Mouse (Mus musculus): ENCODE measurements around the gene Cdh22.

Cdh22 gene

DNA sequence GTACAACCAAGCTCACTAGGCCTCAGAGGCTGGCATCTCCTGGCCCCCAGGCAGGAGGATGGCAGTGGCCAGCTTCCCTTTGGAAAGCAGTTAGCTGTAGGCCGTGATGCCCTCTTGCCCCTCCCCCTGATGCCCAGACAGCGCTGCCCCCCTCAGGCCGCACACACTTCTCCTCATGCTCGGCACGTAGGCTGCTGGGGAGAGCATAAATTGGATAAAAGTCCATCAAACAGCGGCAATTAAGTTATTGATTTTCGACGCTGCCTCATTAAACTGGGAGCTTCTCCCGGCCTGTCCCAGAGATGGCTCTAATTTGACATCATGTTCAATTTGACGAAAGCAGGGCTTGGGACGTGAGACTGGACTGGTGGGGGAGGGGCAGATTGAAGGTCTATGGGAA lies 76.8 kb downstream of the Cdh22 start:
- no peak for DNase-seq (ENCODE audit: low read depth, low spot score)

DNA sequence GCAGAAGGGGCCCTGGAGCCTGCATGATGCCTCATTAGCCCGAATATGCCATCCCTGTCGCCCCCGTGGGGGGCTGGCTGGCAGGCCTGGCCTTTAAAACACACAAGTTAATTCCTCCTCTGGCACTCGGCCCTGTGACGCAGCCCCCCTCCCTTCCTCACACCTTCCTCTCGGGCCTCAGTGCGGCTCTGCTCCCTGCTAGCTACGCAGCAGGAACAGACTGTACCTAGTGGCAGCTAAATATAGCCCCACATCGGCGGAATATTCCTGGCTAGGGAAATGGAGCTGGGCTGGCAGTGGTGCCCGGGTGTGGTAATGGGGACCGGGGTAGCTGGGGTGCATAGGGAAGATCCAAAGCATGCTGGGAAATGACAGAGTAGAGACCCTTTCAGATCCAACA lies 81.6 kb downstream of the Cdh22 start:
- DNase-seq (ENCODE audit: low read depth, low spot score) = no peak

DNA sequence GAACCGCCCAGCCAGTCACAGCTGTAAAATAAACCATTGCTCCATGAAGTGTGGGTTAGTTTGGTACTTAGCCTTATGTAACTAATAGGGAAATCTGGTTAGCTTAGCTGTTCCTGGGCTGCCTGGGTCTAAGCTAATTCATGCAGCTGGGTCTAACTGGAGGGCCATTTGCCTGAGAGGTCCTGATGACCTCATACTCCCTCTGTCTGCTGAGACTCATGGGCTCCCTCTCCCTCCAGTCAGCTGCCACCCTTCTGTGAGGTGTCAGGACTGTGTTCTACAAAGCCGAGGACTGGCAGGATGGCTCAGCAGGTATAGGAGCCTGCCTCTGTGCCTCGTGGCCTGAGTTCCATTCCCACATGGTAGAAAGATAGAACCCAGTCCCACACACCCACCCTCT lies 84.9 kb downstream of the Cdh22 start:
- DNase-seq (ENCODE audit: low read depth, low spot score) = no peak

- DNase-seq (ENCODE audit: low read depth, low spot score) = no peak
Observed at GRCm38 (mm10) chr2:165145821-165146220, 88.8 kb downstream of the Cdh22 start.

DNA sequence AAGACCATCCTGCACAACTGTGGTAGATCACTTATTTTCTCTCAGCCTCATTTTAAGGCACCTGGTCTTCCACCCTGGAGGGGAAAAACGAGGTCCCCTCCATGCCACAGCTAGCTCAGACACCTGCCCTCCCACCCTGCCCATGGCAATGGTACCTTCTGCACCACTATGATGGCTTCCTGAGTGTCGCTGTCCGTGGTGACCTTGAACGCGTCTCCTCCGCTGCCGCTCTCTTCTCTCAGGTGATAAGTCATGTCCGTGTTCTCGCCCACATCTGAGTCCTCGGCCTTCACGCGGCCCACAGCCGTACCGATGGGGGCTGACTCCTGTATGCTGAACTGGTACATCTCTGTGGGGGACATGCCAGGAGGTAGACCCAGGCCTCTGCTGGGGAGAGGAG lies 91.2 kb downstream of the Cdh22 start:
- DNase-seq (ENCODE audit: low read depth, low spot score) = no peak

DNA sequence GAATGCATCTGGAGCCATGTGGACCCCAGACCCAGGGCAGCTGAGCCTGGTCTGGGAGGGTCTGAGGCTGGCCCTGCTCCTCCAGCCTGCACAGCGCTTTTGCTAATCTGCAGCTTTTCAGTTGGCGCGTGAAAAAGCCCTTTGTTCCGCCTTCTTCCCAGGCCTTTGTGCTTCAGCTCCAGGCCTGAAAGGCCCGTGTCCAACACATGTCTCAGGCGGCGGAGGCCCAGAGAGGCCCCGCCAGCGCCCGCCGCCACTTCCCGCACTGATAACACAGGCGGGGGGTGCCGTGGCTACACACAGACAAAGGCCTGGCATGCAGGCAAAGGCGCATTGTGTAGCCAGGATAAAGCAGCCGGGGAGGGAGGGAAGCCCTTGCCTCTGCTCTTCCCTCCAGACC lies 98.6 kb downstream of the Cdh22 start:
- no peak for DNase-seq (ENCODE audit: low read depth, low spot score)

DNA sequence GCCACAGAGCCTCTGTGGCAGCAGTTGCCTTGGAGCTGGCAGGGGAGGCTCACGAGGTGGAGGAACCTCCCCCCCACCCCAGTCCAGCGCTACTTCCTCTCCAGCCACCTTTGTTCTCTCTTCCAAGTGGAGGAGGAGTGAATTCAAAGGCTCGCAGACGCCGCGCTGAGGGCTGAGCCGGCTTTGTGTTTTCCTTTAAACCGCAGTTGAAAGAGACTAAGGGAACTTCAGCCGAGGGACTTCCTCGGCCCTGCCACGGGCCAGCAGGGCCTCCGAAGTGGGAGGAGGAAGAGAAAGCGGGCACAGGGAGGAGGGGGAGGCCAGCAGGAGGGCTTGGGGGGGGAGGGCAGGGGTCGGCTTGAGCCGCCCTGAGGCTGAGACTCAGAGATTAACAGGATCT lies 101.1 kb downstream of the Cdh22 start:
- no peak for DNase-seq (ENCODE audit: low read depth, low spot score)

GRCm38 (mm10) chr2:165131428-165131827 lies 103.2 kb downstream of the Cdh22 start:
- no peak for DNase-seq (ENCODE audit: low read depth, low spot score)

DNA sequence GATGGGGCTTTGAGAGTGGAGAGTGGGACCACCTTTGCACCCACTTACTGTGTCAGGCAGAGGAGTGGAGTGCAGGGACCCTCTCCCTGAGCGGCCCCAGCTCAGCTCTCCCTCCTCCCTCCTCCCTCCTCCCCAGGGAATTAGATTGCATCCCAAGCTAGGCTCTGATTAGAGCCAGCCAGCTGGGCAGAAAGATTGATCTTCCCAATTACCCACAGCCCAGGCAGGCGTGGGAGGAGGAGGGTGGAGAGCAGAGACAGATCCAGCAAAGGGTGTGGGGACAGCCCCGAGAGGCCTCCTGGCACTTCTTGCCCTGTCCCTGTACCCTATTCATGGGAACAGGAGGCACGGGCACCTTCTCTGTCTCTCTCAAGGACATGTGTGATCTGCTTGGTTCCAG lies 105.5 kb downstream of the Cdh22 start:
- no peak for DNase-seq (ENCODE audit: low read depth, low spot score)

DNA sequence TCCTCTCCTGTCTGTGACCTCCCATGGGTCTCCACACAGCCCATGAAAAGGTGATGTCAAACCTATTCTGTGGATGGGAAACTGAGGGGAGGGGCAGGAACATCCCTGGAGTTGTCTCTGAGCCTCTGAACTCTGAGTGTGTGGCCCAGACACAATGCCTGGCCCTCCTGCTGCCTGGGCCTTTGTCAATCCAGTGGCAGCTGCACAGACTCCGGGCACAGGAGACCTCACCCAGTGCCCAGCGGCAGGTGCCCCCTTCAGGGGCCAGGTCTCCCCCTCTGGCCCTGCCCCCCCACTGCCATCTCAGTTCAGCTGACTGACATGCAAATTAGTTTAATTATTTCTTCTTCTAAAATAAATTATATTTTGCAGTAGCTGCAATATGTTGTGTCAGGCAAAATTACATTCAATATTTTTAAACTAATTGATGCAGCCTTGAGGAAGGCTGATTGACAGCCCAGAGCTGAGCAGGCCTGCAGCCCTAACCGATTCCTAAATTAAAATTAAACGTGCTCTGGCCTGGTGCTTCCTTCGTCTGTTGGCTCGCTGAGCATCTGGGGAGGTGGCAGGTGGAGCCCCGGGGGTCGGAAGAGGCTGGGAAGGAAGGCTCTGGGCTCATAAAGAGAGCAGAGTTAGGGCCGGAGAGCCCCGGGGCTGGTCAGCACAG lies 107.6 kb downstream of the Cdh22 start:
- DNase-seq (ENCODE audit: low read depth, low spot score) = no peak

DNA sequence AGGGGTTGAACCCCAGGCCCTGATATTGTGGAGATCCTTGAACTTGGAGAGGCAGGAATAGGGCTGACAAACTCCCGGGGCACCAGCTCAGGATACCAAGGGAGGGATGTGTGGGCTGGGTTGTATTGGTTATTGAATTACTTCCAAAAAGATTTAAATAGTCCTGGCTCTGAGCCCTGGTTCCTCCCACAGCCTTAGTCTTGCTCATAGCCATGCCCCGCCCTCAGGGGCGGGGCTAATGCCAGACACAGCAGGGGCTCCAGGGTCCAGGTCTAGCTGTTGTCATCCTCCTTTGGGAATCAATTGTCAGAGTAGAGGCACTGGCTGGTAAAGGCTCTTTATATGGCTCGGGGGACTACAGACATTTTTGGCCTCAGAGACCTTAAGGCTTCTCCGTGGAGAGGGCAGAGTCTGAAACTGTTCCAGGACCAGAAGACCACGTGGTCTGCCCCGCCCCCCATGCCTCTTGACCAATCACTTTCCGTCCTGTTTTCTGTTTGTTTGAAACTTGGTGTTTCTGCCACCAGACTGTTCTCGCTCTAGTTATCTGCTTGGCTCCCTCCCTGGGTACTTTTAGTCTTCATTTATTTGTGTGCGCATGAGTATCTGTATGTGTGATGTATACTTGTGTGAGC lies 113.3 kb downstream of the Cdh22 start:
- no peak for DNase-seq (ENCODE audit: low read depth, low spot score)

- no peak for DNase-seq (ENCODE audit: low read depth, low spot score)
Observed at GRCm38 (mm10) chr2:165120765-165121164, 113.9 kb downstream of the Cdh22 start.

- no peak for DNase-seq (ENCODE audit: low read depth, low spot score)
Observed at GRCm38 (mm10) chr2:165113733-165114132, 120.9 kb downstream of the Cdh22 start.

DNA sequence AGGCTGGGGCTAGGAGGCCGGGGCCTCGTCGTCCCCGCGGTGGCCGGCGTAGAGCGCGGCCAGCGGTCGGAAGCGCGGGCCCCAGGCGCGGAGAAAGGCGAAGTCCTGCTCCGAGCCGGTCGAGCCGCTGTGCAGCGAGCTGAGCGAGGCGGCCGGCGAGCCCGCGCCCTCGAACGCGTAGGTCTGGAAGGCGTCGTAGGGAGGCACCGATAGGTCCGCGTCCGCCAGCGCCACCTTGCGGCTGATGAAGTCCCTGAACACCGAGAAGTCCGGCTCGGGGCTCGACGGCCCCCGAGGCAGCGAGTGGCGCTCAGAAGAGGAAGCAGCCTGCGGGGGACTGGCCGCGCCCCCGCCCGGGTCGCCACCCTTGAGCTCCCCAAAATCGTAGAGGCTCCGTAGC lies 122.5 kb downstream of the Cdh22 start:
- DNase-seq (ENCODE audit: low read depth, low spot score) = peak; percentile 22

DNA sequence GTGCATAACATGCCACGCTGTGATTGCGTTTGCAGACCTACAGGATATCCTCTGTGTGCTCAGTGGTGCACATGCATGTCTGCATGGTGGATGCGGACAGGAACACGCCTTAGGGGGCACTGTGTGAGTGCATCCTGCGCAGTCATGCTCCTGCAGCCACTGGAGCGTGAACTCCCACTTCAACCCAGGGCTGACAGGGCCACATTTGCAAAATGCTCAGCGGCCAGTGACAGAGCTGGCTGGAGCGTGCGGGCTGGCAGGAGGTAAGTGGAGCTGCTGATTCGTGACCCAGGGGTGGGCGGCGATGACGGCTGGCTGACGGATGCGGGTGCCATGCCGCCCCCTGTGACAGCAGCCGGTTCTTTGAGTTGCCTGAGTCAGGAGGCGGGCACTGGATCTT lies 128.1 kb downstream of the Cdh22 start:
- DNase-seq (ENCODE audit: low read depth, low spot score) = no peak

DNA sequence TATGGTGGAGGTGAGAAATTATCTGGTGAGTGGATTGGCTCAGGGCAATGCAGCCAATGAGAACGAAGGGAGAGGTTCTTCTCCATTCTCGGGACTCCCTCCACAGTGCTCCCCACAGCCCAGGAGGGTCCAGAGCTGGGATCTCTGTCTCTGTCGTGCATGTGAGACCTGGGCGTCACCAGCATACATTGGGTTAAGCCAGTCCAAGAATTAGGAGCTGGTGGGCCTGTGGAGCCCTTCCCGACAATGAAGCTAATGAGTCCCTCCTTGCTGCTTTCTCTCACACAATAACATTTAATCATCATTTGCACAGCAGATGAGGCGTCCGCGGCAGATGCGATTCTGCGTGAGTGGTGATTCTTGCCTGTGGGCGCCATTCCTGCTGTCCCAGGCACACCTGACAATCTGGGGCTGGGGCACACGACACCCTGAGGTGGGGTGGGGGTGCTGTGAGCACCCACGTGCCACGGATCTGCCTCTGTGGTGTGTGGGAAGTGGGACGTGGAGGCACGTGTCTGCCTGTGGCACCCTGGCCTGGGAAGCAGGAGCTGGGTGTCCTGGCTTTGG lies 129.1 kb downstream of the Cdh22 start:
- DNase-seq (ENCODE audit: low read depth, low spot score) = no peak

- DNase-seq (ENCODE audit: low read depth, low spot score) = no peak
Observed at GRCm38 (mm10) chr2:165102920-165103319, 131.7 kb downstream of the Cdh22 start.

DNA sequence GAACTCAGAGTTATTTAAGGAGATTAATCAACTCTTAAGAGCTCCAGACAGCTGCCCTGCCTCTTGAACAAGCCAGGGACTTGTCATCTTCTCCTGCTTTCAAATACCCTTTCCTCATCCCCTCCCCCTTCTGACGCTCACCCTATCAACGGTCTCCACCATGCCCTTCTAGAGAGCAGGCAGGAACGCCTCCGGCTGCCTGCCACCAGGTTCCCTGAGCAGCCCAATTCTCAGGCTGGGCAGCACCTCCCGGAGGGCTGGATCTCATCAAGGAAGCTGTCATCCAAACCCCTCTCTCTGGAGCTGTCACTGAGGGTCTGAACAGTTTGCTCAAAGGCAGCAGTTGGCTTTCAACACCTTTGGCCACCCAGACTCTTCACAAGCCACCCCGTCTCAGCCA lies 133.9 kb downstream of the Cdh22 start:
- DNase-seq (ENCODE audit: low read depth, low spot score) = no peak

GRCm38 (mm10) chr2:165098861-165099260 lies 135.8 kb downstream of the Cdh22 start:
- no peak for DNase-seq (ENCODE audit: low read depth, low spot score)

DNA sequence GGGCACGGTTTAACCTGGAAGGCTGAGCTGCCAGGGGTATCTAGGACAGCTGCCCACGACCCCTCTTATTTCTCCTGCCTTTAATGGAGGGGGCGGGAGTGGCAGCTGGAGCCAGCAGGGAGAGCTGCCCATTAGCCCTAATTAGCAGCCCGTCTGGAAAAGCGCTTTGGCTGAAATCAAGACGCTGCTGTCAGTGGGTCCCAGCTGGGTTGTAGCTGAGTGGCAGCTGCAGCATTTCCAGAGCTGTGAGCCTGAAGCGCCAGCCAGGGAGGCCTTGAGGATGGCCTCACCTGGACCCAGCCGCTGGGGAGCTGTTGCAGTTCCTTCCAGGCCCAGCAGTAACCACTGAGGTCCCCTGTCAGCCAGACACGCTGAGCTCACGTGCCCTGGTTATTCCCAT lies 138.3 kb downstream of the Cdh22 start:
- DNase-seq (ENCODE audit: low read depth, low spot score) = no peak

GRCm38 (mm10) chr2:165092393-165092792 lies 142.3 kb downstream of the Cdh22 start:
- DNase-seq (ENCODE audit: low read depth, low spot score) = no peak

- no peak for DNase-seq (ENCODE audit: low read depth, low spot score)
Observed at GRCm38 (mm10) chr2:165091433-165091965, 143.2 kb downstream of the Cdh22 start.

DNA sequence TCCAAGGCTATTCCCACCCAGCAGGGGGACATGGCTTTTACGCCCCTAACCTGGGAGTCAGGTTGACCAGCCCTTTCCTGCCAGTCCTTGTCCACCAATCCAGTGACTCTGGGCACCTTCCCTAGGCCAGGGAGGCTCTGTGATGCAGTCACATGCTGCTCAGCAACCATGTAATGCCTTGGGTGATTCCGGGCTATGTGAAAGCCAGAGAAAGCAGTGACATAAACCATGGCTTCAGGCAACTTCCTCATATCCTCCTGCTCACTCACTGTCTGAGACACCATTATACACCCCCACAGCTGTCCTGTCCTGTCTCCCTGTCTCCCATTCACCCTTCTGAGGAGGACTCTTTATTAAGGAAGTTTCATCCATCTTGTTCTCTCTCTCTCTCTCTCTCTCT lies 144.0 kb downstream of the Cdh22 start, which contains the start of gene 1700025C18Rik:
Gene 1700025C18Rik, minus strand, starts transcription at position 101 of the 400 bp plus-strand sequence.
- no peak for DNase-seq (ENCODE audit: low read depth, low spot score)

Measured in c-Kit-negative CD71-positive TER-119-positive erythroid progenitor cells, embryonic 14.5 days (primary cell).